Mouse (Mus musculus) lung, postnatal 0 days (tissue): ENCODE data around the gene Gm20425. TPM values are rescaled to one million over a fixed set of nuclear protein-coding genes. Genes with fewer than 3 reads are reported as not detected.

Experiments
- ATAC-seq: fragments of 200-750 bp; cut with Nextera tagmentation; 2 replicates; pipeline ENCODE4 v1.8.0; 2017; ENCODE audit warnings: moderate library complexity
- DNase-seq: peaks from one replicate; pipeline ENCODE4 v3.0.0-alpha.2; 2016; ENCODE audit warnings: low spot score
- H3K27ac ChIP-seq: fragments of 300-500 bp; sonication (generic); 2 replicates; pipeline ENCODE4 v1.5.1; 2014; ENCODE audit warnings: antibody characterized with exemption, mild to moderate bottlenecking, low read length, mixed read lengths
- H3K27me3 ChIP-seq: fragments of 300-500 bp; sonication (generic); replicated peaks from 2 replicates; pipeline ENCODE4 v1.6.1; 2014; ENCODE audit warnings: low read length, mixed read lengths; ENCODE audit not compliant: insufficient read depth
- H3K36me3 ChIP-seq: fragments of 300-500 bp; sonication (generic); 2 replicates; pipeline ENCODE4 v1.6.1; 2014; ENCODE audit warnings: low read length, mixed read lengths; ENCODE audit not compliant: insufficient read depth
- H3K4me1 ChIP-seq: fragments of 300-500 bp; sonication (generic); 2 replicates; pipeline ENCODE4 v1.6.1; 2014; ENCODE audit warnings: antibody characterized with exemption, low read depth, low read length, mixed read lengths; ENCODE audit not compliant: insufficient read depth
- H3K4me2 ChIP-seq: fragments of 300-500 bp; sonication (generic); replicated peaks from 2 replicates; pipeline ENCODE4 v1.6.1; 2014; ENCODE audit warnings: low read depth, mild to moderate bottlenecking, low read length, moderate library complexity, mixed read lengths
- H3K4me3 ChIP-seq: fragments of 300-500 bp; sonication (generic); 2 replicates; pipeline ENCODE4 v1.5.1; 2014; ENCODE audit warnings: low read depth, low read length
- H3K9ac ChIP-seq: fragments of 300-500 bp; sonication (generic); replicated peaks from 2 replicates; pipeline ENCODE4 v1.6.1; 2014; ENCODE audit warnings: low read depth, mild to moderate bottlenecking
- H3K9me3 ChIP-seq: fragments of 300-500 bp; sonication (generic); 2 replicates; pipeline ENCODE4 v1.6.1; 2016; ENCODE audit warnings: low read length, mixed read lengths
- CTCF ChIP-seq: IDR thresholded peaks from 2 replicates; pipeline ENCODE4 v1.5.1; 2016; ENCODE audit warnings: antibody characterized with exemption, mild to moderate bottlenecking
- EP300 ChIP-seq: IDR thresholded peaks from 2 replicates; pipeline ENCODE4 v1.6.1; 2016; ENCODE audit warnings: antibody characterized with exemption, mild to moderate bottlenecking, control low read depth
- WGBS: fragments of 180-500 bp; shearing (Covaris S2); extraction: QIAGEN DNeasy Blood & Tissue Kit; methylation state at CpG from one replicate; pipeline ENCODE4 v1.1.7; 2014; 5-methylcytosine and 5-hydroxymethylcytosine counted together
- polyA plus RNA-seq: library from polyadenylated mRNA; unstranded; fragments of >200 nt; fragmentation: Nextera tagmentation; extraction: Ambion mirVana; gene quantifications from 2 replicates; pipeline ENCODE4 v1.2.1, GENCODE M21; 2015

The Gm20425 gene
- 7.3 and 10.7 TPM in 2 replicates for polyA plus RNA-seq

- Histone ChIP-seq H3K9ac (no peak within 1 kb of the TSS), H3K4me3 (peak within 1 kb of the TSS; percentile 21; the same call in 1 of the 2 replicates)
- DNase-seq = peak; percentile 82
These were observed at the start of gene Gm20425, which contains the start of gene Trf for GRCm38 (mm10) chr9:103230151-103230951. Gene Gm20425, minus strand, starts transcription at chr9:103230307. Gene Trf, minus strand, starts transcription at chr9:103230444.

GRCm38 (mm10) chr9:103276876-103277275 lies 46.8 kb upstream of the Gm20425 start:
- no peaks in the 10 kb centered on the region for H3K9me3 ChIP-seq
- ATAC-seq (no peak), DNase-seq (no peak)
- H3K4me1 ChIP-seq = no peaks in the 10 kb centered on the region
- no peak overlapping the region for H3K9ac ChIP-seq
- H3K4me2 ChIP-seq = no peak overlapping the region
- no peaks in the 10 kb centered on the region for H3K36me3 ChIP-seq
- 74% methylated on average over 6 of the region's 6 CpGs for WGBS
- no peak overlapping the region for H3K4me3 ChIP-seq
- H3K27ac ChIP-seq = no peak overlapping the region
- TF ChIP-seq CTCF (no peak), EP300 (no peak)
- no peaks in the 10 kb centered on the region for H3K27me3 ChIP-seq

More at GRCm38 (mm10) chr9:103230151-103230951, at the start of gene Gm20425, which contains the start of gene Trf:
- Histone ChIP-seq H3K36me3 (no peaks in the 10 kb centered on the region), H3K27me3 (no peaks in the 10 kb centered on the region), H3K27ac (peak within 1 kb of the TSS; percentile 86), H3K4me1 (peaks cover 17% of the 10 kb centered on the region; the same call in 1 of the 2 replicates), H3K4me2 (peak within 1 kb of the TSS; percentile 52), H3K9me3 (no peaks in the 10 kb centered on the region)
- peak; percentile 77 for ATAC-seq
- 23% methylated on average over 23 of the region's 29 CpGs for WGBS
- TF ChIP-seq EP300 = 0 out of 2 replicates have a peak, but pooled peaks have one; percentile 38
- TF ChIP-seq CTCF = no peak

DNA sequence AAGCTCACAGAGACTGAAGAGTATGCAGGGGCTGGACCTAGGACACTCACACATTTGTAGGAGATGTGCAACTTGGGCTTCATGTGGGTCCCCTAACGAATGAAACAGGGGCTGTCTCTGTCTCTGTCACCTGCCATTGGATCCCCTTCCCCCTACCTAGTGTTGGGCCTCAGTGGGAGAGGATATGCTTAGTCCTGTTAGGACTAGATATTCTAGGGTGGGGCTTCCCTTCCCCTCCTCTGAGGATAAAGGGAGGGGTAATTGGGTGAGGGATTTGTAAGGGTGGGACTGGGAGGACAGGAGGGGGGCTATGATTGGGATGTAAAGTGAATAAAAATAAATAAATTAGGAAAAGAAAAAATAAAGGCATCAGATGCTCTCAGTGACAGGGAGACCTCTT lies 45.6 kb upstream of the Gm20425 start:
- Histone ChIP-seq H3K4me3 (no peak overlapping the region), H3K9ac (no peak overlapping the region), H3K27ac (no peak overlapping the region), H3K27me3 (no peaks in the 10 kb centered on the region), H3K4me1 (no peaks in the 10 kb centered on the region), H3K4me2 (no peak overlapping the region), H3K9me3 (no peaks in the 10 kb centered on the region), H3K36me3 (no peaks in the 10 kb centered on the region)
- TF ChIP-seq EP300 (no peak), CTCF (no peak)
- DNase-seq (no peak), ATAC-seq (no peak)
- WGBS = 85% methylated on average over 1 of the region's 1 CpGs

- no peaks in the 10 kb centered on the region for H3K27me3 ChIP-seq
- no peaks in the 10 kb centered on the region for H3K9me3 ChIP-seq
- TF ChIP-seq CTCF = no peak
- WGBS = 68% methylated on average over 8 of the region's 8 CpGs
- no peak overlapping the region for H3K4me3 ChIP-seq
- H3K4me1 ChIP-seq = no peaks in the 10 kb centered on the region
- no peak overlapping the region for H3K9ac ChIP-seq
- H3K27ac ChIP-seq = no peak overlapping the region
- ATAC-seq = no peak
- no peak overlapping the region for H3K4me2 ChIP-seq
- DNase-seq = no peak
- no peaks in the 10 kb centered on the region for H3K36me3 ChIP-seq
These were observed 44.7 kb upstream of the Gm20425 start for GRCm38 (mm10) chr9:103274819-103275218.

GRCm38 (mm10) chr9:103271104-103271503 lies 41.0 kb upstream of the Gm20425 start:
- WGBS = 5% methylated on average over 4 of the region's 4 CpGs
- ATAC-seq (no peak), DNase-seq (no peak)
- no peak for TF ChIP-seq CTCF
- no peak overlapping the region for H3K4me2 ChIP-seq
- H3K9ac ChIP-seq = no peak overlapping the region
- no peaks in the 10 kb centered on the region for H3K4me1 ChIP-seq
- H3K27me3 ChIP-seq = no peaks in the 10 kb centered on the region
- no peak overlapping the region for H3K27ac ChIP-seq
- H3K9me3 ChIP-seq = no peaks in the 10 kb centered on the region
- no peak overlapping the region for H3K4me3 ChIP-seq
- H3K36me3 ChIP-seq = no peaks in the 10 kb centered on the region

- Histone ChIP-seq H3K9ac (no peak overlapping the region), H3K27ac (no peak overlapping the region), H3K36me3 (no peaks in the 10 kb centered on the region), H3K9me3 (no peaks in the 10 kb centered on the region), H3K4me1 (no peaks in the 10 kb centered on the region), H3K4me2 (no peak overlapping the region), H3K27me3 (no peaks in the 10 kb centered on the region), H3K4me3 (no peak overlapping the region)
- no peak for DNase-seq
- TF ChIP-seq CTCF = 0 out of 2 replicates have a peak, but pooled peaks have one; percentile 7
- no peak for TF ChIP-seq EP300
- 81% methylated on average over 4 of the region's 4 CpGs for WGBS
- no peak for ATAC-seq
These were observed 35.7 kb upstream of the Gm20425 start for GRCm38 (mm10) chr9:103265778-103266177.
